Mouse (Mus musculus): ENCODE measurements around the gene Ankrd55. TPM values are rescaled to one million over a fixed set of nuclear protein-coding genes. Genes with fewer than 3 reads are reported as not detected.

Ankrd55 gene
- polyA plus RNA-seq, 1 experiment: 0.74 TPM

DNA sequence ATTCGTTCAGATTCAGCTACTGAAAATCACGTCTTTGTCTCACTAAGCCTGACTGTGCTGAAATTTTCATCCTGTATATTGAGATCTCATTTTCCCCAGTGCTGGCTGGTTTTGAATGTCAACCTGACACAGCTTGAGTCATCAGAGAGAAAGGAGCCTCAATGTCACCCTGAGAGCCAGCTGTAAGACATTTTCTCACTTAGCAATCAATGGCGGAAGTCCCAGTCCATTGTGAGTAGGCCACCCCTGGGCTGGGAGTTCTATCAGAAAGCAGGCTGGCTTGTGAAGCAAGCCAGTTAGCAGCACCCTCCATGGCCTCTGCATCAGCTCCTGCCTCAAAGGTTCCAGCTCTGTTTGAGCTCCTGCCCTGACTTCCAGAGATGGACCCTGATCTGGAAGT, 13.6 kb upstream of the Ankrd55 start:
- Histone ChIP-seq H3K27me3 (ENCODE audit: control insufficient read depth, insufficient read depth, low read length) (no peaks in the 10 kb centered on the region), H3K36me3 (ENCODE audit: control insufficient read depth, insufficient read depth, low read length) (no peaks in the 10 kb centered on the region), H3K27ac (ENCODE audit: insufficient read depth, low read length) (no peak overlapping the region), H3K4me3 (ENCODE audit: extremely low read depth, insufficient read depth, insufficient read length) (no peak overlapping the region), H3K4me1 (ENCODE audit: control insufficient read depth, insufficient read depth, insufficient read length) (peaks cover 2% of the 10 kb centered on the region; the same call in 1 of the 2 replicates)
- WGBS: 88% methylated on average over 3 of the region's 3 CpGs
- no peak for TF ChIP-seq POLR2A (IDR thresholded peaks at IDR 0.05; ENCODE audit: low read depth, low read length)
- no peak for TF ChIP-seq CTCF (IDR thresholded peaks at IDR 0.05; ENCODE audit: extremely low read depth, insufficient read depth, insufficient read length, insufficient replicate concordance)
- DNase-seq (ENCODE audit: low read depth in 1 of 2, low spot score in 2 of 2): no peak

DNA sequence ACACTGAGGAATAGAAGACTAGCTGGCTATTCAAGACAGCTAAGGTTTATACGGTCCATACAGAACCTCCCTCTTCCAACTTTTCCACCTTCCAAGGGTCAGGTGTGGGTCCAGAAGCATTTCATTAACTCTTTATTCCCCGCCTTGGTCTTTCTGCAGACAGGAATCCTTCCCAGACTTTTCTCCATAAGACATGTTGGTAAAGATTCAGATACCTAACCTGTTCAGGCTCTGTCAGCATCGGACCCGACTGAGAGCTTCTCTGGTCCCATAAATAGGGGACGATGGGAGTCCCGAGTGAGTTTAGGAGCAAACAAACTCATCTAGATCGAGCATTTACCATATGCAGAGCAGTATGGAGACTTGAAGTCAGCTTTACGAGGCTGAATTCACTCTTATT, 12.3 kb upstream of the Ankrd55 start:
- Histone ChIP-seq H3K27ac (ENCODE audit: insufficient read depth, low read length) (no peak overlapping the region), H3K36me3 (ENCODE audit: control insufficient read depth, insufficient read depth, low read length) (no peaks in the 10 kb centered on the region), H3K4me3 (ENCODE audit: extremely low read depth, insufficient read depth, insufficient read length) (no peak overlapping the region), H3K4me1 (ENCODE audit: control insufficient read depth, insufficient read depth, insufficient read length) (peaks cover 2% of the 10 kb centered on the region; the same call in 1 of the 2 replicates), H3K27me3 (ENCODE audit: control insufficient read depth, insufficient read depth, low read length) (no peaks in the 10 kb centered on the region)
- 90% methylated on average over 8 of the region's 8 CpGs for WGBS
- DNase-seq (ENCODE audit: low read depth in 1 of 2, low spot score in 2 of 2): no peak
- no peak for TF ChIP-seq CTCF (IDR thresholded peaks at IDR 0.05; ENCODE audit: extremely low read depth, insufficient read depth, insufficient read length, insufficient replicate concordance)
- no peak for TF ChIP-seq POLR2A (IDR thresholded peaks at IDR 0.05; ENCODE audit: low read depth, low read length)

- peaks cover 2% of the 10 kb centered on the region; the same call in 1 of the 2 replicates for H3K4me1 ChIP-seq (ENCODE audit: control insufficient read depth, insufficient read depth, insufficient read length)
- no peak overlapping the region for H3K27ac ChIP-seq (ENCODE audit: insufficient read depth, low read length)
- 54% methylated on average over 5 of the region's 5 CpGs for WGBS
- no peaks in the 10 kb centered on the region for H3K36me3 ChIP-seq (ENCODE audit: control insufficient read depth, insufficient read depth, low read length)
- no peak for DNase-seq (ENCODE audit: low read depth in 1 of 2, low spot score in 2 of 2)
- TF ChIP-seq CTCF (IDR thresholded peaks at IDR 0.05; ENCODE audit: extremely low read depth, insufficient read depth, insufficient read length, insufficient replicate concordance) (no peak), POLR2A (IDR thresholded peaks at IDR 0.05; ENCODE audit: low read depth, low read length) (no peak)
- no peak overlapping the region for H3K4me3 ChIP-seq (ENCODE audit: extremely low read depth, insufficient read depth, insufficient read length)
- H3K27me3 ChIP-seq (ENCODE audit: control insufficient read depth, insufficient read depth, low read length): no peaks in the 10 kb centered on the region
Measured at GRCm38 (mm10) chr13:112277544-112277943, 10.7 kb upstream of the Ankrd55 start.

DNA sequence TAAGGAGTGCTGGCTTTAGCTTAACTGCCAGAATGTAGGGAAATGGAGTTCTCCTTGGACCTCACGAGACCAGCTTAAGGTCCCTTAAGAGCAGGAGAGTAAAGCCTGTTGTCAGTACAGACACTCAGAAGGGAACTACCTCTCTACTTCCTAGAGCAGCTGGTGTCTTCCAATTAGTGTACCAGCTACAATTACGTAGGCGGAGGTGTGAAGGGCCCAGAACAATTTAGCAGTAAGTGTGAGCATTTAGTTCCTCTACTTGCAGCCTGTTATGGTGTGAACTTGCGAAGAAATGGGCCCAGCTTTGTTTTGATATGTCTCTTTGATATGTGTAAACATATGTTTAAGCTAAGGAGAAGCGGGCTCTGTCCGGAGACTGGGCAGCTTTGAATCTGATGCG, 10.0 kb upstream of the Ankrd55 start:
- no peaks in the 10 kb centered on the region for H3K27me3 ChIP-seq (ENCODE audit: control insufficient read depth, insufficient read depth, low read length)
- no peak overlapping the region for H3K4me3 ChIP-seq (ENCODE audit: extremely low read depth, insufficient read depth, insufficient read length)
- 87% methylated on average over 7 of the region's 7 CpGs for WGBS
- no peak overlapping the region for H3K27ac ChIP-seq (ENCODE audit: insufficient read depth, low read length)
- no peak for DNase-seq (ENCODE audit: low read depth in 1 of 2, low spot score in 2 of 2)
- TF ChIP-seq CTCF (IDR thresholded peaks at IDR 0.05; ENCODE audit: extremely low read depth, insufficient read depth, insufficient read length, insufficient replicate concordance) (no peak), POLR2A (IDR thresholded peaks at IDR 0.05; ENCODE audit: low read depth, low read length) (no peak)
- H3K4me1 ChIP-seq (ENCODE audit: control insufficient read depth, insufficient read depth, insufficient read length): peaks cover 2% of the 10 kb centered on the region; the same call in 1 of the 2 replicates
- no peaks in the 10 kb centered on the region for H3K36me3 ChIP-seq (ENCODE audit: control insufficient read depth, insufficient read depth, low read length)

GRCm38 (mm10) chr13:112287135-112287534, 1.1 kb upstream of the Ankrd55 start:
- H3K27me3 ChIP-seq (ENCODE audit: control insufficient read depth, insufficient read depth, low read length): no peaks in the 10 kb centered on the region
- 73% methylated on average over 1 of the region's 1 CpGs for WGBS
- no peak for TF ChIP-seq POLR2A (IDR thresholded peaks at IDR 0.05; ENCODE audit: low read depth, low read length)
- no peak for TF ChIP-seq CTCF (IDR thresholded peaks at IDR 0.05; ENCODE audit: extremely low read depth, insufficient read depth, insufficient read length, insufficient replicate concordance)
- H3K4me1 ChIP-seq (ENCODE audit: control insufficient read depth, insufficient read depth, insufficient read length): peaks cover 13% of the 10 kb centered on the region; the same call in 1 of the 2 replicates
- H3K4me3 ChIP-seq (ENCODE audit: extremely low read depth, insufficient read depth, insufficient read length): no peak overlapping the region
- DNase-seq (ENCODE audit: low read depth in 1 of 2, low spot score in 2 of 2): no peak
- no peak overlapping the region for H3K27ac ChIP-seq (ENCODE audit: insufficient read depth, low read length)
- no peaks in the 10 kb centered on the region for H3K36me3 ChIP-seq (ENCODE audit: control insufficient read depth, insufficient read depth, low read length)

DNA sequence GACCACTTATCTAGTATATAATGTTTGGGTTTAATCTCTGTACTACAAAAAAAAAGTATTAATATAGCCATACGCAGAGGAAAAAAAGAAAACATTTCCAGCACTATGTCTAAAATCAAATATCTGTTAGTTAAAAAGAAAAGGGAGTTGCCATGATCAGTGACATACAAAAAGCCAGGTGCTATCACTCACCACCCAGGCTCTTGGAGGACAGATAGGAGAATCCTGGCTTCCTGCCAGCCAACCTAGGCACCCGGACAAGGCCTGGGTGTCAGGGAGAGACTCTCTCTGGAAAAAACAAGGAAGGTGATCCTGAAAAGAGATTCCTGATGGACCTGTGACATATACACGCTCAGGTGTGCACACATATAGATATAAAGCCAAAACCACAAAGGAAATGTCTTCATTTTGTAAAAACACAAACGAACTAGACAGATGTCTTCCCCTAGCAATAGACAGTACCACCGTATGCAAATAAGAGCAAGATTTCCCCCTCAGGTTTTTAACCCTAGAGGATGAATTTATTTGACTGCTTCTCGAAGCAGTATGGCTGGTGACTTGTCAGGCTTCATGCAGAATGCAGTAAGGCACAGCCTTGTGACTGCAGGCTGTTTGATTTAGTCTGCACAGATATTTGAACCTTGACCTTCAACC, 553 bp upstream of the Ankrd55 start:
- DNase-seq (ENCODE audit: low read depth in 1 of 2, low spot score in 2 of 2): peak in 1 of 2 experiments; percentile 29
- WGBS: 33% methylated on average over 6 of the region's 6 CpGs
- TF ChIP-seq POLR2A (IDR thresholded peaks at IDR 0.05; ENCODE audit: low read depth, low read length): no peak
- TF ChIP-seq CTCF (IDR thresholded peaks at IDR 0.05; ENCODE audit: extremely low read depth, insufficient read depth, insufficient read length, insufficient replicate concordance): no peak
- Histone ChIP-seq H3K36me3 (ENCODE audit: control insufficient read depth, insufficient read depth, low read length) (no peaks in the 10 kb centered on the region), H3K27ac (ENCODE audit: insufficient read depth, low read length) (no peak overlapping the region; the same call in 1 of the 2 replicates), H3K4me3 (ENCODE audit: extremely low read depth, insufficient read depth, insufficient read length) (no peak overlapping the region), H3K4me1 (ENCODE audit: control insufficient read depth, insufficient read depth, insufficient read length) (peaks cover 13% of the 10 kb centered on the region; the same call in 1 of the 2 replicates), H3K27me3 (ENCODE audit: control insufficient read depth, insufficient read depth, low read length) (no peaks in the 10 kb centered on the region)

DNA sequence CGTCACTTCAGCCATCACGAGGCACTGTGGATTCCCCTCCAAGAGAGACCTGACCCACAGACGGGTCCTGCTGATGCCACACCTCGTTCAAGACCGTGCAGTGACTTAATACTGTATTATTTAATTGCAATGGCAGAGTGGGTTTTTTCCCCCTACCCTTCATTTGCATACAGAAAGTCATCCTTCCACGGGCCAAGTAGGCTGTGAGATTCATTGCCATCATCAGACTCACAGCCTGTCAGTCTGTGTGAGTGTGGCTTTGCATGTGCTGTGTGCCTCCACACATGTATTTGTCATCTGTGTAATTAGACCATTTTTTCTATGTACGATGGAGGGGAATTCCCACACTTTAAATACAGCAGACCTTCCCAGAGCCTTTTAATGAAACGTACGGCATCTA, 1.1 kb downstream of the Ankrd55 start:
- Histone ChIP-seq H3K4me1 (ENCODE audit: control insufficient read depth, insufficient read depth, insufficient read length) (peaks cover 13% of the 10 kb centered on the region; the same call in 1 of the 2 replicates), H3K27ac (ENCODE audit: insufficient read depth, low read length) (no peak overlapping the region), H3K36me3 (ENCODE audit: control insufficient read depth, insufficient read depth, low read length) (no peaks in the 10 kb centered on the region), H3K27me3 (ENCODE audit: control insufficient read depth, insufficient read depth, low read length) (no peaks in the 10 kb centered on the region), H3K4me3 (ENCODE audit: extremely low read depth, insufficient read depth, insufficient read length) (no peak overlapping the region)
- 78% methylated on average over 9 of the region's 9 CpGs for WGBS
- TF ChIP-seq CTCF (IDR thresholded peaks at IDR 0.05; ENCODE audit: extremely low read depth, insufficient read depth, insufficient read length, insufficient replicate concordance) (no peak), POLR2A (IDR thresholded peaks at IDR 0.05; ENCODE audit: low read depth, low read length) (no peak)
- DNase-seq (ENCODE audit: low read depth in 1 of 2, low spot score in 2 of 2): no peak

Data from spleen, adult 2 months (tissue).